Mouse (Mus musculus) left cerebral cortex, postnatal 36 days (tissue): ENCODE data around the gene Ptgdr. TPM values are rescaled to one million over a fixed set of nuclear protein-coding genes. Genes with fewer than 3 reads are reported as not detected.
"Not testable (repeated sequence)": the region's sequence is repeated elsewhere in the genome, so short reads cannot be mapped to it uniquely, and the experiment has no call there.

Source experiments
- DNase-seq, 2 experiments: peaks; one replicate each; pipeline ENCODE4 v3.0.0; 2021 to 2022; ENCODE audit warnings: low spot score in 2 of 2, mixed read lengths in 1 of 2
- intact Hi-C: fragments of 180-260 bp; cut with DNase I; formaldehyde crosslinking; loops from one replicate; pipeline ENCODE4 v1.15.1; 2025
- total RNA-seq, 2 experiments: library from RNA; stranded (reverse); gene quantifications; 2 replicates each; pipeline ENCODE4 v1.2.3; 2021

Gene Ptgdr
- total RNA-seq, 2 experiments from 2014 or later = 0.45 to 0.49 TPM

DNA sequence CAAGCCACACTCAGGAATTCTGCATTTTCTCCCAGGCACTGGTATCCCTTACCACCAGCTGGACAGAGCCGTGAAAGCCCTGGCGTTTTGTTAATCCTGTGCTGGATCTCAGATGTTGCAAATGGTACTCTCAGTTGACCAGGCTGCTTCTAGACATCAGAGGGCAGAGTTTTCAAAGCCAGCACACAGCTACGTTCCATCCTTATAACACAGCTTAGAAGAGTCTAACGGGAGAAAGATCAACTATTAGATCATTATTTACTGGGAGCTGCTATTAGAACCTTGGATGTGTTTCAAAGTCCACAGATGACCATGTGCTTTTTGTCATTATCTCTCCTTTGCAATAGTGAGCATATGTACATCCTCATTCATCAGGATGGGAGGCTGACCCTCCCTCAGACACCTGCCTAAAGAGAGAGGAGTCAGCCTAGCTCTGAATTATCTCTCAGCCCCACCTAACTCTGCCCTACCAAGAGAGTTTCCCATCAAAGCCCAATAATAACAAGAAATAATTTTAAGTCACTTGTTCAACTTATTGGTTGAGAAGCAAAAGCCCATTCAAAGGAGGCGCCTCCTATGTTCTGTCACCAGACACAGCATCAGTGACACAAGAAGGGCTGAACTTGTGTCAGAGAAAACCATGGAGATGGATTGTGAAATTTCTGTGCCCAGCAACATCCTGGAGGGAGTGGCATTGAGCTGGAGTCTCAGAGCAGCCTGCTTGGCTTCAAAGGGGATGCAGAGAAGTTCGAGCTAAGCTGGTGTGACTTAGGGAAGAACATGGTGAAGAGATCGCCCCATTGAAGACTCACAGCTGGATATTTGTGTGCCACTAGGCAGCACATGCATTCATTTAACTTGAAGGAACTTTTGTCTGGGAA lies 37.8 kb downstream of the Ptgdr start:
- DNase-seq = no peak
- intact Hi-C loops = no loop called here

DNA sequence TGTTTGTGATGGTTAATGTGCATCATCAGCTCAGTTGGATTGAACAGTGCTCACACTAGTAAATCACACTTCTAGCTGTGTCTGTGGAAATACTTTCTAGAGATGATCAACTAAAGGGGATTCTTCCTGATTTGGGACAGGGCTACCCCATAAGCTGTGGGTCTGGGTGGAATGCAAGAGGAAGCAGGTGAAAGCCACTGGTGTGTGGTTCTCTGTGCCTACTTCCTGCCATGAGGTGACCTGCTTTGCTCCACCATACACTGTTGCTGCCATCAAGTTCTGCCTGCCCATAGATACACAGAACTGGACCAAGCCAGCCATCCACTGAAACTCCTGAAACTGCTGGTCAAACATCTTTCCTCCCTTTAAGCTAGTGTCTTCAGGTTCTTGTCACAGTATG lies 46.0 kb downstream of the Ptgdr start:
- DNase-seq, intact Hi-C loops: not testable (repeated sequence)

Other genes with a start within 250 kb of the Ptgdr start
- gene Gm5624, start 231.4 kb downstream of the Ptgdr start, total RNA-seq = not detected
- gene Gm8257, start 152.9 kb downstream of the Ptgdr start, total RNA-seq = not detected
- gene Gm8267, start 109.0 kb downstream of the Ptgdr start, total RNA-seq = not detected
- gene Ptger2, start 128.8 kb upstream of the Ptgdr start, total RNA-seq = under 1 TPM; 0.25 to 0.27 TPM